In the genomic region with DNA sequence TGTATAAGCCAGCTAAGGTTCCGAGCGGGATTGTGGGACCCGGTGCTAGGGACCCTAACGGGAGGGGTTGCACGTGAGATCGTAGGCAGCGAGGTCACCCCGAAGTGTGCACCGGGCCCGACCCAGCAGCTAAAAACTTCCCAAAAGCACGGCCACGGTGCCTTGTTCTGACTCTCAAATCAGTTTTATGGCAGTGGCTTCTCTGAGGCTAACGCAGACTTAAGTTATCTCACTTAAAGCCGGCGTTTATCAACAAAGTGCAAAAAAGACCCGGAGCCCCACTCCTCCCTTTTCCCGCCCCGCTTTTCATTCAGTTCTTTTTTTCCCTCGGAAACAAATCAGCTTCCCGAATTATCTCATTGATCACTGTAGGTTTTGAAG, we compare ENCODE assay signal across 8 mouse cellular contexts. TPM values are rescaled to one million over a fixed set of nuclear protein-coding genes. Genes with fewer than 3 reads are reported as not detected.
A peak's percentile ranks its signal among the peaks of the same experiment; 100 is the strongest.
DNase-seq lines count a peak whose midpoint lies in the region; ATAC-seq and TF ChIP-seq lines count a peak whose summit lies in the region.

No protein-coding gene starts in this region.

- H3K4me1 ChIP-seq in heart, embryonic 11.5 days (ENCODE audit: control insufficient read depth, insufficient read depth, low read length): peaks cover 26% of the 10 kb centered on the region
- peaks cover 7 to 30% of the 10 kb centered on the region in 2 experiments for H3K4me1 ChIP-seq in MEL (ENCODE audit: control insufficient read depth in 1 of 2, insufficient read depth in 2 of 2, low read length in 2 of 2)
- H3K4me1 ChIP-seq in heart, embryonic 16.5 days (ENCODE audit: control insufficient read depth, insufficient read depth, low read length): peaks cover 12% of the 10 kb centered on the region
- peaks cover 29% of the 10 kb centered on the region for H3K4me1 ChIP-seq in megakaryocyte, embryonic 14.5 days

- peak overlapping the region; percentile 72 for H3K4me2 ChIP-seq in heart, embryonic 11.5 days
- peak overlapping the region; percentile 72 for H3K4me2 ChIP-seq in heart, embryonic 16.5 days (ENCODE audit: low read depth, low read length)

- 0 out of 2 replicates have a peak, but pooled peaks cover 1% of the 10 kb centered on the region for H3K79me2 ChIP-seq in MEL (ENCODE audit: control insufficient read depth, insufficient read depth, low read length, poor library complexity)

- TF ChIP-seq POLR2A in MEL (IDR thresholded peaks at IDR 0.05; ENCODE audit: control insufficient read depth in 1 of 2, insufficient read depth in 1 of 2, low read depth in 1 of 2, low read length in 2 of 2, poor library complexity in 1 of 2): no peak

- no peaks in the 10 kb centered on the region for H3K36me3 ChIP-seq in heart, embryonic 11.5 days (ENCODE audit: control insufficient read depth, insufficient read depth, low read length)
- H3K36me3 ChIP-seq in MEL (ENCODE audit: control insufficient read depth in 1 of 2, insufficient read depth in 2 of 2, low read length in 2 of 2): peaks cover 0 to 28% of the 10 kb centered on the region in 2 experiments; a peak in 2 of 4 replicates
- H3K36me3 ChIP-seq in heart, embryonic 16.5 days (ENCODE audit: control insufficient read depth, insufficient read depth): no peaks in the 10 kb centered on the region
- H3K36me3 ChIP-seq in megakaryocyte, embryonic 14.5 days (replicated peaks; ENCODE audit: low read length): no peaks in the 10 kb centered on the region

- no peaks in the 10 kb centered on the region for H3K9me3 ChIP-seq in heart, embryonic 11.5 days (replicated peaks; ENCODE audit: control insufficient read depth, low read length)
- no peaks in the 10 kb centered on the region for H3K9me3 ChIP-seq in MEL (replicated peaks; ENCODE audit: insufficient read depth, low read length)
- no peaks in the 10 kb centered on the region for H3K9me3 ChIP-seq in heart, embryonic 16.5 days (replicated peaks; ENCODE audit: control insufficient read depth, low read length)
- H3K9me3 ChIP-seq in megakaryocyte, embryonic 14.5 days: no peaks in the 10 kb centered on the region

- under 1% methylated on average over 20 of the region's 20 CpGs for WGBS in heart, embryonic 11.5 days (ENCODE audit: insufficient replicate concordance)
- 0% methylated on average over 20 of the region's 20 CpGs for WGBS in heart, embryonic 16.5 days

- intact Hi-C loops in heart, postnatal 14 days (cut with DNase I): no loop called here

- no peaks in the 10 kb centered on the region for H3K27me3 ChIP-seq in heart, embryonic 11.5 days (ENCODE audit: control insufficient read depth, insufficient read depth, low read length)
- H3K27me3 ChIP-seq in MEL (ENCODE audit: control insufficient read depth in 1 of 2, insufficient read depth in 2 of 2, low read length in 2 of 2): no peaks in the 10 kb centered on the region
- H3K27me3 ChIP-seq in heart, embryonic 16.5 days (ENCODE audit: control insufficient read depth, insufficient read depth, low read length): no peaks in the 10 kb centered on the region
- no peaks in the 10 kb centered on the region for H3K27me3 ChIP-seq in megakaryocyte, embryonic 14.5 days (replicated peaks)

- ATAC-seq in heart, embryonic 11.5 days (replicated peaks; ENCODE audit: insufficient number of reproducible peaks, low FRiP score, low TSS enrichment): no peak
- no peak for ATAC-seq in heart, embryonic 16.5 days (replicated peaks; ENCODE audit: extremely low read depth, insufficient read depth, low FRiP score)

- peak overlapping the region; percentile 91 for H3K9ac ChIP-seq in heart, embryonic 11.5 days (ENCODE audit: low read depth, low read length)
- H3K9ac ChIP-seq in MEL (ENCODE audit: control insufficient read depth, low read depth, low read length, poor library complexity, severe bottlenecking): peak overlapping the region; percentile 69
- H3K9ac ChIP-seq in heart, embryonic 16.5 days (ENCODE audit: low read length): peak overlapping the region; percentile 84

- DNase-seq in heart, postnatal 14 days: no peak
- peak; percentile 60 for DNase-seq in MEL (ENCODE audit: low read depth, low spot score)
- no peak for DNase-seq in cerebellum, postnatal 4 days (ENCODE audit: low spot score in 2 of 2)
- no peak for DNase-seq in gastrocnemius, postnatal 4 days (ENCODE audit: low spot score in 2 of 2)
- no peak for DNase-seq in thymus, postnatal 36 days

- H3K4me3 ChIP-seq in heart, embryonic 11.5 days (ENCODE audit: low read depth, low read length): peak overlapping the region; percentile 75
- peak overlapping the region; percentile 61 to 82 for H3K4me3 ChIP-seq in MEL (ENCODE audit: control insufficient read depth in 1 of 2, insufficient read depth in 1 of 2, low read depth in 2 of 2, low read length in 2 of 2)
- H3K4me3 ChIP-seq in heart, embryonic 16.5 days (ENCODE audit: low read length): peak overlapping the region; percentile 66
- peak overlapping the region; percentile 100 for H3K4me3 ChIP-seq in megakaryocyte, embryonic 14.5 days (replicated peaks)

- no peak for TF ChIP-seq CTCF in MEL (IDR thresholded peaks at IDR 0.05 in 2 of 3, conservative IDR thresholded peaks at IDR 0.05 in 1 of 3; ENCODE audit: control insufficient read depth in 1 of 3, insufficient read depth in 1 of 3, low read depth in 2 of 3, low read length in 3 of 3, poor library complexity in 1 of 3, severe bottlenecking in 1 of 3)

- peak in 1 of 2 experiments; percentile 7; a peak in 1 of 4 replicates for TF ChIP-seq EP300 in MEL (IDR thresholded peaks at IDR 0.05; ENCODE audit: low read depth in 1 of 2, low read length in 2 of 2)

- H3K27ac ChIP-seq in heart, embryonic 11.5 days (ENCODE audit: low read depth, low read length): peak overlapping the region; percentile 93
- H3K27ac ChIP-seq in MEL (ENCODE audit: control insufficient read depth, low read depth, low read length): peak overlapping the region; percentile 17; the same call in 1 of the 2 replicates
- peak overlapping the region; percentile 99 for H3K27ac ChIP-seq in heart, embryonic 16.5 days (ENCODE audit: low read length)

- TF ChIP-seq RAD21 in MEL (IDR thresholded peaks at IDR 0.05; ENCODE audit: low read depth, low read length): no peak

TF ChIP-seq in MEL, 35 proteins besides CTCF, POLR2A, EP300 and RAD21 (continues in another document):
- TF ChIP-seq BHLHE40 (IDR thresholded peaks at IDR 0.05; ENCODE audit: borderline replicate concordance, low read depth, low read length): peak; percentile 60; the same call in 1 of the 2 replicates
- no peak for TF ChIP-seq TAL1 (IDR thresholded peaks at IDR 0.05; ENCODE audit: low read length)
- TF ChIP-seq GABPA (IDR thresholded peaks at IDR 0.05; ENCODE audit: low read depth, low read length): no peak
- no peak for TF ChIP-seq TCF12 (IDR thresholded peaks at IDR 0.05; ENCODE audit: low read depth, low read length)
- no peak for TF ChIP-seq ELF1 (IDR thresholded peaks at IDR 0.05; ENCODE audit: low read depth, low read length)
- no peak for TF ChIP-seq MAFK (IDR thresholded peaks at IDR 0.05; ENCODE audit: borderline replicate concordance, low read depth, low read length)
- TF ChIP-seq USF2 (IDR thresholded peaks at IDR 0.05; ENCODE audit: borderline replicate concordance in 1 of 2, insufficient read depth in 1 of 2, low read depth in 1 of 2, low read length in 2 of 2): no peak
- peak; percentile 55; the same call in 1 of the 2 replicates for TF ChIP-seq ZNF384 (IDR thresholded peaks at IDR 0.05; ENCODE audit: low read depth, low read length)
- 0 out of 2 replicates have a peak, but pooled peaks have one; percentile 43 for TF ChIP-seq E2F4 (IDR thresholded peaks at IDR 0.05; ENCODE audit: borderline replicate concordance, low read depth, low read length)
- no peak for TF ChIP-seq ZMIZ1 (IDR thresholded peaks at IDR 0.05; ENCODE audit: low read depth, low read length)
- TF ChIP-seq SMC3 (IDR thresholded peaks at IDR 0.05; ENCODE audit: low read depth, low read length): no peak
- no peak for TF ChIP-seq USF1 (IDR thresholded peaks at IDR 0.05; ENCODE audit: low read depth, low read length)
- no peak for TF ChIP-seq CHD1 (IDR thresholded peaks at IDR 0.05; ENCODE audit: low read depth, low read length)
- TF ChIP-seq RCOR1 (IDR thresholded peaks at IDR 0.05; ENCODE audit: low read depth, low read length): no peak
- no peak for TF ChIP-seq MYB (IDR thresholded peaks at IDR 0.05; ENCODE audit: low read depth, low read length)
- no peak for TF ChIP-seq POLR2AphosphoS5 (IDR thresholded peaks at IDR 0.05; ENCODE audit: borderline replicate concordance, low read depth, low read length)
- no peak for TF ChIP-seq UBTF (IDR thresholded peaks at IDR 0.05; ENCODE audit: borderline replicate concordance, insufficient read depth, low read depth, low read length)
- TF ChIP-seq ETS1 (IDR thresholded peaks at IDR 0.05; ENCODE audit: low read depth, low read length): no peak
- no peak for TF ChIP-seq MAZ (IDR thresholded peaks at IDR 0.05; ENCODE audit: low read depth, low read length)
- TF ChIP-seq CHD2 (IDR thresholded peaks at IDR 0.05; ENCODE audit: low read length): no peak
- no peak for TF ChIP-seq MEF2A (IDR thresholded peaks at IDR 0.05; ENCODE audit: extremely low read depth, insufficient replicate concordance, low read depth, low read length, poor library complexity, severe bottlenecking)
- TF ChIP-seq TBP (IDR thresholded peaks at IDR 0.05; ENCODE audit: low read depth, low read length): no peak
- no peak for TF ChIP-seq NRF1 (IDR thresholded peaks at IDR 0.05; ENCODE audit: insufficient read depth, low read depth, low read length, poor library complexity, severe bottlenecking)

RNA-seq across cellular contexts. Expression of a gene that starts 0.5 kb away (rescaled TPM):
- 106 and 119 TPM in 2 replicates for polyA plus RNA-seq in heart, embryonic 11.5 days (2014; fragmentation: Nextera tagmentation; extraction: Ambion mirVana)
- 100 to 1,000 TPM; 140 to 145 TPM for total RNA-seq in heart, postnatal 14 days (2021)
- total RNA-seq in MEL (2012; rRNA removed): 5.0 and 5.2 TPM in 2 replicates
- polyA plus RNA-seq in MEL (2012; ENCODE audit: insufficient read depth in 1 of 2, insufficient read length in 2 of 2, low read depth in 1 of 2, low replicate concordance in 2 of 2, missing spikeins in 1 of 2): 10 to 100 TPM in 1 of 2 experiments, not detected in 1; 14.2 TPM
- 119 and 121 TPM in 2 replicates for polyA plus RNA-seq in heart, embryonic 16.5 days (2015; fragmentation: Nextera tagmentation; extraction: Ambion mirVana)
- 0.96 TPM in 1 of 2 replicates, not detected in the other for polyA plus RNA-seq in megakaryocyte, embryonic 14.5 days (2012; ENCODE audit: insufficient read depth, low replicate concordance)
- 100 to 1,000 TPM; 133 to 173 TPM for total RNA-seq in gastrocnemius, postnatal 4 days (2021)

RNA-seq across cellular contexts. Expression of a gene that starts 20.9 kb away (rescaled TPM):
- not detected in 2 replicates for polyA plus RNA-seq in heart, embryonic 11.5 days (2014; fragmentation: Nextera tagmentation; extraction: Ambion mirVana)
- total RNA-seq in heart, postnatal 14 days (2021): not detected
- total RNA-seq in MEL (2012; rRNA removed): not detected in 2 replicates
- not detected for polyA plus RNA-seq in MEL (2012; ENCODE audit: insufficient read depth in 1 of 2, insufficient read length in 2 of 2, low read depth in 1 of 2, low replicate concordance in 2 of 2, missing spikeins in 1 of 2)
- 0.07 and 0.08 TPM in 2 replicates for polyA plus RNA-seq in heart, embryonic 16.5 days (2015; fragmentation: Nextera tagmentation; extraction: Ambion mirVana)
- polyA plus RNA-seq in megakaryocyte, embryonic 14.5 days (2012; ENCODE audit: insufficient read depth, low replicate concordance): not detected in 2 replicates
- total RNA-seq in gastrocnemius, postnatal 4 days (2021): not detected

Comparison
In these comparisons a context has a peak if more than half of its experiments do, and no peak if none do; other contexts are left out.
1. H3K27ac ChIP-seq: peak in every context shown above with its lines; median percentile 99 in heart, embryonic 16.5 days; 93 in heart, embryonic 11.5 days; 17 in MEL.